ENCODE assay signal across 25 mouse cellular contexts in genomic region chr1:169139184-169139486, GRCm38 (mm10).
DNase-seq lines count a peak whose midpoint lies in the region; ATAC-seq lines count a peak whose summit lies in the region.
"Had no signal": no experiment of that assay in that cellular context is flagged by ENCODE, and none has a peak within 500 bp of the region (broad histone marks: within the 10 kb centered on the region; RNA-seq: fewer than 3 reads in every experiment).

No protein-coding gene starts in this region.

- no peak for DNase-seq in hindbrain, embryonic 11.5 days (ENCODE audit: low spot score)
- DNase-seq in midbrain, embryonic 11.5 days (ENCODE audit: low spot score, missing footprints): no peak
- DNase-seq in adrenal gland, postnatal 25 days: no peak
- DNase-seq in cerebellum, postnatal 10 days: no peak
- DNase-seq: adrenal gland, postnatal 14 days; cerebellum, adult 11-12 months; cerebellum, adult 9-11 months; gastrocnemius, postnatal 14 days; heart, postnatal 36 days; lung, postnatal 14 days; thymus, adult 2 months; thymus, postnatal 36 days had no signal

- no peaks in the 10 kb centered on the region for H3K4me1 ChIP-seq in hindbrain, embryonic 11.5 days (replicated peaks; ENCODE audit: control insufficient read depth, insufficient read depth, low read length)
- no peaks in the 10 kb centered on the region; the same call in 1 of the 2 replicates for H3K4me1 ChIP-seq in hindbrain, embryonic 16.5 days (ENCODE audit: control insufficient read depth, insufficient read depth, low read depth, low read length)
- peaks cover 2% of the 10 kb centered on the region; the same call in 1 of the 2 replicates for H3K4me1 ChIP-seq in midbrain, embryonic 11.5 days (ENCODE audit: control insufficient read depth, insufficient read depth, low read length)
- peaks cover 2% of the 10 kb centered on the region; the same call in 1 of the 2 replicates for H3K4me1 ChIP-seq in midbrain, embryonic 16.5 days (ENCODE audit: control insufficient read depth, insufficient read depth, low read length)
- no peaks in the 10 kb centered on the region; the same call in 1 of the 2 replicates for H3K4me1 ChIP-seq in midbrain, embryonic 12.5 days
- H3K4me1 ChIP-seq: limb, embryonic 12.5 days; liver, embryonic 15.5 days had no signal

- H3K9me3 ChIP-seq in hindbrain, embryonic 11.5 days (ENCODE audit: control insufficient read depth, low read length): no peaks in the 10 kb centered on the region
- no peaks in the 10 kb centered on the region for H3K9me3 ChIP-seq in hindbrain, embryonic 16.5 days (ENCODE audit: control insufficient read depth, low read length)
- no peaks in the 10 kb centered on the region for H3K9me3 ChIP-seq in midbrain, embryonic 11.5 days (ENCODE audit: control insufficient read depth, low read length)
- no peaks in the 10 kb centered on the region; the same call in 1 of the 2 replicates for H3K9me3 ChIP-seq in midbrain, embryonic 16.5 days (replicated peaks; ENCODE audit: control insufficient read depth, low read length, poor library complexity, severe bottlenecking)
- no peaks in the 10 kb centered on the region for H3K9me3 ChIP-seq in midbrain, embryonic 12.5 days
- H3K9me3 ChIP-seq: forebrain, embryonic 13.5 days; limb, embryonic 12.5 days; liver, embryonic 15.5 days had no signal

- H3K4me2 ChIP-seq in hindbrain, embryonic 11.5 days (replicated peaks; ENCODE audit: low read depth, low read length): no peak overlapping the region
- H3K4me2 ChIP-seq in hindbrain, embryonic 16.5 days (ENCODE audit: low read length): no peak overlapping the region
- H3K4me2 ChIP-seq in midbrain, embryonic 11.5 days: no peak overlapping the region
- H3K4me2 ChIP-seq in midbrain, embryonic 16.5 days (ENCODE audit: low read length): no peak overlapping the region
- H3K4me2 ChIP-seq in midbrain, embryonic 12.5 days (replicated peaks): no peak overlapping the region
- H3K4me2 ChIP-seq: forebrain, embryonic 13.5 days; heart, embryonic 11.5 days; limb, embryonic 12.5 days; liver, embryonic 15.5 days; lung, embryonic 14.5 days; neural tube, embryonic 13.5 days had no signal

- H3K36me3 ChIP-seq in hindbrain, embryonic 11.5 days (ENCODE audit: control insufficient read depth, insufficient read depth, low read length): no peaks in the 10 kb centered on the region
- H3K36me3 ChIP-seq in hindbrain, embryonic 16.5 days (ENCODE audit: control insufficient read depth, insufficient read depth, low read length): no peaks in the 10 kb centered on the region
- no peaks in the 10 kb centered on the region for H3K36me3 ChIP-seq in midbrain, embryonic 11.5 days (ENCODE audit: control insufficient read depth, insufficient read depth, low read length)
- no peaks in the 10 kb centered on the region for H3K36me3 ChIP-seq in midbrain, embryonic 16.5 days (ENCODE audit: control insufficient read depth, insufficient read depth, low read length)
- H3K36me3 ChIP-seq in midbrain, embryonic 12.5 days: no peaks in the 10 kb centered on the region
- H3K36me3 ChIP-seq: limb, embryonic 12.5 days; liver, embryonic 15.5 days; neural tube, embryonic 13.5 days had no signal

- H3K9ac ChIP-seq in hindbrain, embryonic 11.5 days (ENCODE audit: low read depth, low read length): no peak overlapping the region
- no peak overlapping the region for H3K9ac ChIP-seq in hindbrain, embryonic 16.5 days (ENCODE audit: low read depth, low read length)
- H3K9ac ChIP-seq in midbrain, embryonic 11.5 days (ENCODE audit: low read length): no peak overlapping the region
- no peak overlapping the region for H3K9ac ChIP-seq in midbrain, embryonic 16.5 days (ENCODE audit: low read depth, low read length)
- H3K9ac ChIP-seq in midbrain, embryonic 12.5 days (replicated peaks): no peak overlapping the region
- H3K9ac ChIP-seq: forebrain, embryonic 13.5 days; limb, embryonic 12.5 days; liver, embryonic 15.5 days; lung, embryonic 14.5 days; neural tube, embryonic 13.5 days had no signal

- 33% methylated on average over 2 of the region's 2 CpGs for WGBS in hindbrain, embryonic 11.5 days
- WGBS in hindbrain, embryonic 16.5 days: 15% methylated on average over 2 of the region's 2 CpGs
- 49% methylated on average over 2 of the region's 2 CpGs for WGBS in midbrain, embryonic 11.5 days
- WGBS in midbrain, embryonic 16.5 days: 21% methylated on average over 2 of the region's 2 CpGs
- WGBS in midbrain, embryonic 12.5 days: 25% methylated on average over 2 of the region's 2 CpGs

- peak overlapping the region; percentile 54; the same call in 1 of the 2 replicates for H3K27ac ChIP-seq in hindbrain, embryonic 11.5 days (ENCODE audit: low read depth, low read length)
- H3K27ac ChIP-seq in hindbrain, embryonic 16.5 days (ENCODE audit: low read depth, low read length): no peak overlapping the region
- H3K27ac ChIP-seq in midbrain, embryonic 11.5 days (ENCODE audit: low read depth, low read length): no peak overlapping the region
- H3K27ac ChIP-seq in midbrain, embryonic 16.5 days (ENCODE audit: low read length): no peak overlapping the region
- H3K27ac ChIP-seq in midbrain, embryonic 12.5 days (replicated peaks): peak overlapping the region; percentile 69
- H3K27ac ChIP-seq: forebrain, embryonic 13.5 days; left cerebral cortex, adult 2 months; limb, embryonic 12.5 days; liver, embryonic 15.5 days; neural tube, embryonic 13.5 days had no signal

- peak; percentile 58 for ATAC-seq in hindbrain, embryonic 11.5 days (ENCODE audit: low FRiP score)
- no peak for ATAC-seq in hindbrain, embryonic 16.5 days
- 0 out of 2 replicates have a peak, but pooled peaks have one; percentile 62 for ATAC-seq in midbrain, embryonic 11.5 days (ENCODE audit: low FRiP score)
- ATAC-seq in midbrain, embryonic 16.5 days: no peak
- ATAC-seq in midbrain, embryonic 12.5 days (ENCODE audit: low FRiP score, low read depth): peak; percentile 70; the same call in 1 of the 2 replicates
- ATAC-seq: inflammation-experienced regulatory T-cells, adult 6 months had no signal

- no peaks in the 10 kb centered on the region for H3K27me3 ChIP-seq in hindbrain, embryonic 11.5 days (ENCODE audit: control insufficient read depth, insufficient read depth, low read length)
- H3K27me3 ChIP-seq in hindbrain, embryonic 16.5 days (replicated peaks; ENCODE audit: control insufficient read depth, insufficient read depth, low read length): no peaks in the 10 kb centered on the region
- H3K27me3 ChIP-seq in midbrain, embryonic 11.5 days (ENCODE audit: control insufficient read depth, insufficient read depth, low read length): no peaks in the 10 kb centered on the region
- no peaks in the 10 kb centered on the region for H3K27me3 ChIP-seq in midbrain, embryonic 16.5 days (ENCODE audit: control insufficient read depth, insufficient read depth, low read depth, low read length)
- no peaks in the 10 kb centered on the region for H3K27me3 ChIP-seq in midbrain, embryonic 12.5 days
- H3K27me3 ChIP-seq: forebrain, embryonic 13.5 days; limb, embryonic 12.5 days; liver, embryonic 15.5 days; neural tube, embryonic 13.5 days; Patski had no signal

- H3K4me3 ChIP-seq in hindbrain, embryonic 11.5 days (ENCODE audit: low read depth, low read length): no peak overlapping the region
- H3K4me3 ChIP-seq in hindbrain, embryonic 16.5 days (ENCODE audit: low read length): no peak overlapping the region
- no peak overlapping the region for H3K4me3 ChIP-seq in midbrain, embryonic 11.5 days (ENCODE audit: low read depth, low read length)
- no peak overlapping the region for H3K4me3 ChIP-seq in midbrain, embryonic 16.5 days (ENCODE audit: low read depth, low read length)
- H3K4me3 ChIP-seq in midbrain, embryonic 12.5 days: no peak overlapping the region
- H3K4me3 ChIP-seq: forebrain, embryonic 13.5 days; left cerebral cortex, adult 2 months; limb, embryonic 12.5 days; liver, embryonic 15.5 days; myocyte; neural tube, embryonic 13.5 days had no signal

Comparison
In these comparisons a context has a peak if more than half of its experiments do, and no peak if none do; other contexts are left out.
1. ATAC-seq: peak in hindbrain, embryonic 11.5 days (single experiment), midbrain, embryonic 11.5 days (single experiment) and midbrain, embryonic 12.5 days (single experiment); none in hindbrain, embryonic 16.5 days (single experiment) and midbrain, embryonic 16.5 days (single experiment).
2. H3K27ac ChIP-seq: peak in hindbrain, embryonic 11.5 days (single experiment) and midbrain, embryonic 12.5 days (single experiment); none in hindbrain, embryonic 16.5 days (single experiment), midbrain, embryonic 11.5 days (single experiment) and midbrain, embryonic 16.5 days (single experiment).